Mouse (Mus musculus): ENCODE measurements around the gene Dock4.
A peak's percentile ranks its signal among the peaks of the same experiment; 100 is the strongest.

The Dock4 gene

GRCm38 (mm10) chr12:40645869-40646268 is 200.1 kb downstream of the Dock4 start:
- no peak for DNase-seq (ENCODE audit: low spot score in 2 of 2)

GRCm38 (mm10) chr12:40654312-40654711 is 208.6 kb downstream of the Dock4 start:
- no peak for DNase-seq (ENCODE audit: low spot score in 2 of 2)

- no peak for DNase-seq (ENCODE audit: low spot score in 2 of 2)
Measured at GRCm38 (mm10) chr12:40655861-40656260, 210.1 kb downstream of the Dock4 start.

DNA sequence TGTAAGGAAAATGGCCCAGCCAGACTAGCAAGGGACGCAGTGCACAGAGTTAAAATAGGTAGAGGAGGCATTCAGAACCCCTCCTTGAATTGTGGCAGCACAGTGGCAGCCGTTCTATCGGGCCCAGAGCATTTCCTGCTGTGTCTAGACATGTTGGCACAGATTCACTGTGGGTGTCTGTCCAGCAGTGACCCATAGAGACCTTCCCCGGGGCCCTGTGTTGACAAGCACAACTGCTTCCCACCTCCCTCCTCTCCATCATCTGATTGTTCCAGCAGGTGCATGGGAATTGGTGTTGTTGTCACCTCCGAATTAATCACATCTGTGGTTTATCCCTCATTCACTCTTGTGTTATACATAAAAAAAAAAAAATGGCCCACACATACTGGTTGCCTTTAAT is 210.7 kb downstream of the Dock4 start:
- peak; percentile 43 to 45 for DNase-seq (ENCODE audit: low spot score in 2 of 2)

- DNase-seq (ENCODE audit: low spot score in 2 of 2): no peak
Measured at GRCm38 (mm10) chr12:40657229-40657885, 211.6 kb downstream of the Dock4 start.

DNA sequence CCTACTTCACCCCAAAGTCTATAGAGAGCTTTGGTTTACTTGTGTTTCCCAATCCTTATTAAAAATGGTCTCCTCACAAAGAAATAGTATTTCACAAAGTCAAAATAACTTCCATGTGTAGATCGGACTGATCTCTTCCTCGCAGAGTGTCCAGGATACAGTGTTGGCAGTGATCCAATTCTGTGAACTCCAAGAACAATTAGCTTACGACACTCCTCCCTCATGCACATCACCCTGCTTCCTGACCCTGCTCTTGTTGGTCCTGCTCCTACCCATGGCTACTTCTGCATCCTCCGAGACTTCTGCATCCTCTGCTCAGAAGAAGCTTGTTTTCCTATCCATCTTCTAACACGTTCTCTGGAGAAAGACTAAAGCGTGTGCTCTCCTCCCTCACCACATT is 213.9 kb downstream of the Dock4 start:
- DNase-seq (ENCODE audit: low spot score in 2 of 2): no peak

- DNase-seq (ENCODE audit: low spot score in 2 of 2): no peak
Measured at GRCm38 (mm10) chr12:40669460-40669859, 223.7 kb downstream of the Dock4 start.

DNA sequence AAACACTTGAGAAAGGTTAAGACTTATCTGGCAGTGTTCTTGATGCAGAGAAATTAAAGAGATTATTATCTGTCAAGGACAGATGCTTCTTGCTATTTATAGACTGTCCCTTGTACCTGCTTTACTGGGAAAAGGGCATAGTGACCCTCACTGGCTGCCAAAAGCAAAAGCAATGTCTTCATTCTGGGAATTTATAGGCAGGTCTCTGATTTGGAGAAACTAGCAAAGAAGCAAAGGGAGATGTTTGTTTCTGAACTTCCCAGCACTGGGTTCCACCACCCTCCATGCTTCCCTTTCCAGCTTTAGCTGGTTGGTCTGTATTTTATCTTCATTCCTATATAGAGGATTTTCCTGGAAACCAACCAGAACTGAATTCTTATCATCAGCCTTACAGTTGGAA is 225.0 kb downstream of the Dock4 start:
- no peak for DNase-seq (ENCODE audit: low spot score in 2 of 2)

GRCm38 (mm10) chr12:40679713-40680112 is 234.0 kb downstream of the Dock4 start:
- DNase-seq (ENCODE audit: low spot score in 2 of 2): no peak

DNA sequence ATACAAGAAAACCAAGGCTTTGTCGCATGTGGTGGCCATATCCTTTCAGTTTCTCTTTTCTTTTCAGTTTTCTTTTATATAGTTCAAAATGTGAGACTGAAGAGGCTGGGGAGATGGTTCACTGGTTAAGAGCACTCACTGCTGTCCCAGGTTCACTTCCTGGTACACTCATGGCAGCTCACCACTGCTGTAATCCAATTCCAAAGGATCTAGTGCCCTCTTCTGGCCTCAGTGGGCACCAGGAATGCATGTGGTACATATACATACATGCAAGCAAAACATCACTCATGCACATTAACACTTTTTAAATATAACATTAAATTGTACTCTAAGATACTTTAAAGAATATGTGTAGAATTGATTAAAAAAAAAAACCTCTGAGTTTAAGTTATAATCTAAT is 234.8 kb downstream of the Dock4 start:
- peak in 1 of 2 experiments; percentile 40 for DNase-seq (ENCODE audit: low spot score in 2 of 2)

DNA sequence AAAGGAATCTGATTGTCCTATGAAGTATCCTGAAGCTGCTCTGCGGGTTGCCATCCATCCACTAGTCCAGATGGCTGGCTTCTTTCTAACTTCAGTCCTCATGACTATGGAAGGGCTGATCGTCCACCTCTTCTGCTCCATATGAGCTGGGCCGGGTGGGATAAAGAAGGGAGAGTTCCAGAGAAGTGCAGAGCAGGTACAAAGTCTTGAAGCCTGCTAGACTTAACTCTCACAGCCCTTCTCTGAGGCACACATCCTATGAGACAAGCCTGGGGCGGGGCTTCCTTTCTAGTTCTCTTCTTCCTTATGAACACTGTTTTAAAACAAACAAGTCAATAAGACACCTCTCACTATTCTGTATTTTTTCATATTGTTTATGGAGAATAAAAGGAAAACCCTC is 245.7 kb downstream of the Dock4 start:
- no peak for DNase-seq (ENCODE audit: low spot score in 2 of 2)

- DNase-seq (ENCODE audit: low spot score in 2 of 2): no peak
Measured at GRCm38 (mm10) chr12:40694082-40694721, 248.4 kb downstream of the Dock4 start.

GRCm38 (mm10) chr12:40698330-40698729 is 252.6 kb downstream of the Dock4 start:
- no peak for DNase-seq (ENCODE audit: low spot score in 2 of 2)

- DNase-seq (ENCODE audit: low spot score in 2 of 2): no peak
Measured at GRCm38 (mm10) chr12:40702233-40702792, 256.6 kb downstream of the Dock4 start.

DNA sequence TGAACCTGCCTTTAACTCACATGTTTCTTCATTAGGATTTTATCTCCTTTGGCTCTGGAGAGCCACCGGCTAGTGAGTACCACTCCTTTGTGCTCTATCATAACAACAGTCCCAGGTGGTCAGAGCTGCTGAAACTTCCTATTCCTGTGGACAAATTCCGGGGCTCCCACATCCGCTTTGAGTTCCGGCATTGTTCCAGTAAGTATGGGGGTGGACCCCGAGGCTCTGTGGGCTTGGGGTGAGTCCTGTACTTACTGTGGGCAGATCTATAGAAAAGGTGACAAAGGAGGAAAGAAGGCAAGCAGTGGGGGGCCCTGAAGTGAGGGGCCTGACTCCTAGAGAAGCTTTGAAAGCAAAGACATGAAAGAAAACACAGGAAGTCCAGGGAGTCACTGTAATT is 258.5 kb downstream of the Dock4 start:
- no peak for DNase-seq (ENCODE audit: low spot score in 2 of 2)

- no peak for DNase-seq (ENCODE audit: low spot score in 2 of 2)
Measured at GRCm38 (mm10) chr12:40707108-40707507, 261.4 kb downstream of the Dock4 start.

GRCm38 (mm10) chr12:40709094-40709493 is 263.3 kb downstream of the Dock4 start:
- no peak for DNase-seq (ENCODE audit: low spot score in 2 of 2)

DNA sequence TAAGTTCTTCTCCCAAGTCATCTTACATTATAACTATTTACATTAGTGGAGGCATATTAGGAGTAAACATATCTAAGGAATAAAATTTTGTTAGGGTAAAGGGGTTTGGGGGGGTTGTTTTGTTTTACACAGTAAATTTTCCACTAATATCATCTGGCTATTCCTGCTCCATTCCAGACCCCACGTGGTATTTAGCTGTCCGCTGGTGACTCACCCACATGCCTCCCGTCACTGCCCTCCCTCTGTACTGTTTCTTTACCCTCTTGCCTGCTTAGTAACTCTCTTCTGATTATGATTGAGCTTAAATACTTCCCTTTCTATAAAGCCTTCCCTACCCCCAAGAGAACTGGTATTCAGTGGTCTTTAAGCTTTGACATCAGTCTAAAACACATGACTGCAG is 266.5 kb downstream of the Dock4 start:
- no peak for DNase-seq (ENCODE audit: low spot score in 2 of 2)

DNA sequence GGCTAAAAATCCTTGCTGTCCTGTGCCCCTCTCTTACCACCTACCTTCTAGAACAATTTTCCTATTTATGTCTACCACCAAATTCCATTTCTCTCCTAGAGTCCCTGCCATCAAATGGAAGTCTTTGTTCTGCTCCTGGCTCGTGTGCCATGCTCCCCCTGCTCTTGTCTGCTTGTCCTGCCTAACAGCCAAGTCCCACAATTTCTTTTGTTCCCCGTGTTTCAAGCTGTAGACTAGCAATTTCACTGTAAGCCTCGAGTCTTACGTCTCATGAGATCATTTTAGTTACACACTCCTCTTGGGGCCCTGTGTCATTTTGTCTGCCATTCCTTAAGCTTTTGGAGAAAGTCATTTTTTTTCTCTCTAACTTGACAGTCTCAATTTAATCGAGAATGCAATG is 268.5 kb downstream of the Dock4 start:
- DNase-seq (ENCODE audit: low spot score in 2 of 2): no peak

GRCm38 (mm10) chr12:40715174-40715573 is 269.4 kb downstream of the Dock4 start:
- no peak for DNase-seq (ENCODE audit: low spot score in 2 of 2)

DNA sequence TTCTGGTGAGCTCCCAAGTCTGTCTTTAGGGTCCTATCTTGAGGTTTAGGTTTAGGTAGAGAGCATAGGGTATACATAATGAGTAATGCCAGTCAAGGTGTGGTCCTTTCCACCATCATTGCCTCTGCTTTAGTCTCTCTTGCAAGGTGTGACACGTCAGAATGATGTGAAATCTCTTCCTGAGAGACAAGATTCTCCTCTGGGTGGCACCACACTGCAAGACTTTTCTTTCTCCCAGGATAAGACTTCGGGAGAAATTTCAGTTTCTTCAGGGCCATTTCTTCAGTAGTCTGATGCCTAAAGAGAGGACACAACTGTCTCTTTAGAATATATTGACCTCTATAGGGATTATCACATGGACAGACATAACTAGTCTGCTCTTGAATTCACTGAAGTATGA is 282.6 kb downstream of the Dock4 start:
- no peak for DNase-seq (ENCODE audit: low spot score in 2 of 2)

DNA sequence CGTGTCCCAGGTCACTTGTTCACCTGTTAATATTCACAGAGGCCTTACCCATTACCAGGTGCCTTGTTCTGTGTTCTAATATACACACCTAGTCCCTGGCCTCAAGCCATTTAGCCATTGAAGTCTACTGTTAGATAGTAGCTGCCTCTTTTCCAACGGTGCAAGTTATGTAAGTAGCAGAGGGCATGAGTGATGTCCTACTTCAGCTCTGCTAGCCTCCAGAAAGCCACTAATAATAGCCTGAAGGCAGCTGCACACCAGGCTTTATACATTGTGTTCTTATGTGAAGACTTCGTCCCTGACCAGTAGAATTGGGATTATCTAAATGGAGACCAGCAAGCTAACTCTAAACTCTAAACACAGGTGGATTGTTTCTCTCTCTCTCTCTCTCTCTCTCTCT is 285.0 kb downstream of the Dock4 start:
- DNase-seq (ENCODE audit: low spot score in 2 of 2): no peak

- peak in 1 of 2 experiments; percentile 41 for DNase-seq (ENCODE audit: low spot score in 2 of 2)
Measured at GRCm38 (mm10) chr12:40745501-40745900, 299.7 kb downstream of the Dock4 start.
